Mouse (Mus musculus) E14TG2a.4 (cell line): ENCODE results near the gene Adamts9.

Source experiments
- CTCF ChIP-seq: conservative IDR thresholded peaks from 2 replicates; pipeline ENCODE4 v1.5.1; 2014; ENCODE audit warnings: low read length
- NANOG ChIP-seq: IDR thresholded peaks from 2 replicates; pipeline ENCODE4 v1.6.1; 2014; ENCODE audit warnings: borderline replicate concordance, low read length, mixed read lengths

DNA sequence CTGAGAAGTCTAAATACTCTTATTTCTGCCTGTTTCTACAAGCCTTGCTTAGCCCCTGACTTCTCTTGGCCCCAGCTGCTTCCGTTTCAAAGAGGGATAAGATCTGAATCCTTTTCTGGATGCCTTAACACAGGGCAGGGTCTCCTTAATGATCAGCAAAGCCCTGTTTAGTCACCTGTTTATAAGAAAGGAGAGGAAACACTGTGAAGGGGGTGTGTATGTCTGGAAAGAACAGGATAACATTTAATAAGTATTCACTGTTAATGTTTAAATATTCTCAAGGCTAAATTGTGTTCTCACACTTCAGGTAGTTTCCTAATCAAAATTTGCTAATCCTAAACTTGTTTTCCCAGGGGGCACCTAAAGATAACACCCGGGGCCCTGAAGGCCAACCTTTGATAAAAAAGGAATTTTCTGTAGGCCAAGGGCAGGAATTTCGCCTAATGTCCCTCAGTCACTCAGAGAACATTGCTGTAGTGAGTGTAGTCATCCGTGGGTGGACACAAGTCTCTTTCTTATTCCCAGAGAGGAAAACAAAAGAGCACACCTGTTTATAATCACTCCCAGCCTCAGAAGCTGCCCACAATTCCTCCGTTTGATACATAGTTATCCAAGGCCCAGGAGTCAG, 82.9 kb downstream of the Adamts9 start:
- TF ChIP-seq CTCF (no peak), NANOG (no peak)
